Mouse (Mus musculus) skeletal muscle tissue, postnatal 0 days (tissue): ENCODE data around the gene Cldn19. TPM values are rescaled to one million over a fixed set of nuclear protein-coding genes. Genes with fewer than 3 reads are reported as not detected.

ENCODE experiments used
- polyA plus RNA-seq: library from polyadenylated mRNA; unstranded; fragments of >200 nt; fragmentation: Nextera tagmentation; extraction: Ambion mirVana; gene quantifications from 2 replicates; pipeline ENCODE4 v1.2.1, GENCODE M21; 2015

Cldn19 gene
- polyA plus RNA-seq = 1.9 and 2.1 TPM in 2 replicates

GRCm38 (mm10) chr4:119255351-119255750 is at the start of gene Cldn19:
Gene Cldn19 (plus strand): TSS chr4:119255414.

GRCm38 (mm10) chr4:119218169-119218568 is 37.0 kb upstream of the Cldn19 start, which contains the start of gene Tmem269:
Gene Tmem269 (minus strand): TSS chr4:119218217.

GRCm38 (mm10) chr4:119232410-119233255 is 22.6 kb upstream of the Cldn19 start, which contains the start of the genes AU022252 and P3h1:
Gene AU022252 (minus strand): TSS chr4:119232712.
Gene P3h1 (plus strand): TSS chr4:119232915.

GRCm38 (mm10) chr4:119294415-119295133 is 39.4 kb downstream of the Cldn19 start, which contains the start of gene Ybx1:
Gene Ybx1 (minus strand): TSS chr4:119294604.

Other genes starting within 250 kb of the Cldn19 start
- 5.2 and 7.6 TPM in 2 replicates for gene Slc2a1, start 146.7 kb upstream of the Cldn19 start, polyA plus RNA-seq
- 7.5 and 8.4 TPM in 2 replicates for gene Zfp691, start 81.2 kb upstream of the Cldn19 start, polyA plus RNA-seq
- gene Ermap, start 65.4 kb upstream of the Cldn19 start, polyA plus RNA-seq = 0.78 and 0.97 TPM in 2 replicates
- 158 and 171 TPM in 2 replicates for gene Svbp, start 60.1 kb upstream of the Cldn19 start, polyA plus RNA-seq
- 0.16 and 0.29 TPM in 2 replicates for gene Tmem269, start 37.2 kb upstream of the Cldn19 start, polyA plus RNA-seq
- 14.3 and 17.2 TPM in 2 replicates for gene AU022252, start 22.7 kb upstream of the Cldn19 start, polyA plus RNA-seq
- 31.1 and 34.0 TPM in 2 replicates for gene P3h1, start 22.5 kb upstream of the Cldn19 start, polyA plus RNA-seq
- 418 and 526 TPM in 2 replicates for gene Ybx1, start 39.2 kb downstream of the Cldn19 start, polyA plus RNA-seq
- gene Ppih, start 65.1 kb downstream of the Cldn19 start, polyA plus RNA-seq = 26.0 and 31.1 TPM in 2 replicates
- 0.85 and 1.1 TPM in 2 replicates for gene Ccdc30, start 160.1 kb downstream of the Cldn19 start, polyA plus RNA-seq
- 15.8 and 16.3 TPM in 2 replicates for gene Ppcs, start 167.0 kb downstream of the Cldn19 start, polyA plus RNA-seq
- gene Zmynd12, start 167.4 kb downstream of the Cldn19 start, polyA plus RNA-seq = 0.22 and 0.43 TPM in 2 replicates
- gene Rimkla, start 237.2 kb downstream of the Cldn19 start, polyA plus RNA-seq = 0.26 and 0.60 TPM in 2 replicates